Mouse (Mus musculus): ENCODE measurements at regions not wholly inside any gene's neighbourhood (a gene's known extent, or its start where the extent isn't known, plus 50 kb on each side); places are given as distances from the start of the nearest gene placed in this dataset.

- no peak overlapping the region for H3K4me2 ChIP-seq (ENCODE audit: low read length)
- no peak for ATAC-seq (ENCODE audit: insufficient number of reproducible peaks, insufficient read depth, low FRiP score, low read depth)
- WGBS, result 45% methylated on average over 3 of the region's 3 CpGs
These were observed 74.6 kb upstream of the Pcgf5 start for GRCm38 (mm10) chr19:36273466-36273865.

GRCm38 (mm10) chr19:36285465-36285864 lies 62.6 kb upstream of the Pcgf5 start:
- 90% methylated on average over 4 of the region's 4 CpGs for WGBS
- no peaks in the 10 kb centered on the region for H3K9me3 ChIP-seq (ENCODE audit: control insufficient read depth, low read length)
- H3K27me3 ChIP-seq (ENCODE audit: control insufficient read depth, insufficient read depth, low read length), result no peaks in the 10 kb centered on the region
- no peak overlapping the region for H3K27ac ChIP-seq (replicated peaks in 1 of 2; ENCODE audit: control insufficient read depth in 1 of 2, insufficient read depth in 1 of 2, low read depth in 2 of 2, low read length in 2 of 2)
- ATAC-seq (ENCODE audit: insufficient number of reproducible peaks, insufficient read depth, low FRiP score, low read depth), result no peak
- no peak overlapping the region for H3K4me2 ChIP-seq (ENCODE audit: low read length)
- no peaks in the 10 kb centered on the region for H3K36me3 ChIP-seq (ENCODE audit: control insufficient read depth, insufficient read depth, low read length)
- no peak overlapping the region for H3K9ac ChIP-seq (ENCODE audit: low read length)
- H3K4me1 ChIP-seq (ENCODE audit: control insufficient read depth in 2 of 2, insufficient read depth in 2 of 2, low read length in 2 of 2), result no peaks in the 10 kb centered on the region
- no peak overlapping the region for H3K4me3 ChIP-seq (ENCODE audit: control insufficient read depth in 1 of 2, insufficient read depth in 1 of 2, low read depth in 1 of 2, low read length in 2 of 2)

More at GRCm38 (mm10) chr19:36273466-36273865, 74.6 kb upstream of the Pcgf5 start:
- Histone ChIP-seq H3K27ac (replicated peaks in 1 of 2; ENCODE audit: control insufficient read depth in 1 of 2, insufficient read depth in 1 of 2, low read depth in 2 of 2, low read length in 2 of 2) (no peak overlapping the region), H3K36me3 (ENCODE audit: control insufficient read depth, insufficient read depth, low read length) (no peaks in the 10 kb centered on the region), H3K4me3 (ENCODE audit: control insufficient read depth in 1 of 2, insufficient read depth in 1 of 2, low read depth in 1 of 2, low read length in 2 of 2) (no peak overlapping the region), H3K9me3 (ENCODE audit: control insufficient read depth, low read length) (0 out of 2 replicates have a peak, but pooled peaks cover 2% of the 10 kb centered on the region), H3K27me3 (ENCODE audit: control insufficient read depth, insufficient read depth, low read length) (no peaks in the 10 kb centered on the region), H3K4me1 (ENCODE audit: control insufficient read depth in 2 of 2, insufficient read depth in 2 of 2, low read length in 2 of 2) (peaks cover 0 to 3% of the 10 kb centered on the region in 2 experiments; a peak in 2 of 4 replicates), H3K9ac (ENCODE audit: low read length) (no peak overlapping the region)

GRCm38 (mm10) chr19:36290778-36291177 lies 57.3 kb upstream of the Pcgf5 start:
- no peak for ATAC-seq (ENCODE audit: insufficient number of reproducible peaks, insufficient read depth, low FRiP score, low read depth)
- Histone ChIP-seq H3K9me3 (ENCODE audit: control insufficient read depth, low read length) (no peaks in the 10 kb centered on the region), H3K4me3 (ENCODE audit: control insufficient read depth in 1 of 2, insufficient read depth in 1 of 2, low read depth in 1 of 2, low read length in 2 of 2) (no peak overlapping the region), H3K9ac (ENCODE audit: low read length) (no peak overlapping the region), H3K36me3 (ENCODE audit: control insufficient read depth, insufficient read depth, low read length) (no peaks in the 10 kb centered on the region), H3K27ac (replicated peaks in 1 of 2; ENCODE audit: control insufficient read depth in 1 of 2, insufficient read depth in 1 of 2, low read depth in 2 of 2, low read length in 2 of 2) (no peak overlapping the region), H3K4me2 (ENCODE audit: low read length) (no peak overlapping the region), H3K4me1 (ENCODE audit: control insufficient read depth in 2 of 2, insufficient read depth in 2 of 2, low read length in 2 of 2) (no peaks in the 10 kb centered on the region), H3K27me3 (ENCODE audit: control insufficient read depth, insufficient read depth, low read length) (no peaks in the 10 kb centered on the region)
- 20% methylated on average over 4 of the region's 4 CpGs for WGBS

GRCm38 (mm10) chr19:36293177-36293969 lies 54.7 kb upstream of the Pcgf5 start:
- no peaks in the 10 kb centered on the region for H3K4me1 ChIP-seq (ENCODE audit: control insufficient read depth in 2 of 2, insufficient read depth in 2 of 2, low read length in 2 of 2)
- ATAC-seq (ENCODE audit: insufficient number of reproducible peaks, insufficient read depth, low FRiP score, low read depth), result no peak
- no peaks in the 10 kb centered on the region for H3K36me3 ChIP-seq (ENCODE audit: control insufficient read depth, insufficient read depth, low read length)
- no peaks in the 10 kb centered on the region for H3K27me3 ChIP-seq (ENCODE audit: control insufficient read depth, insufficient read depth, low read length)
- no peak overlapping the region for H3K9ac ChIP-seq (ENCODE audit: low read length)
- no peak overlapping the region for H3K4me2 ChIP-seq (ENCODE audit: low read length)
- no peak overlapping the region for H3K27ac ChIP-seq (replicated peaks in 1 of 2; ENCODE audit: control insufficient read depth in 1 of 2, insufficient read depth in 1 of 2, low read depth in 2 of 2, low read length in 2 of 2)
- no peaks in the 10 kb centered on the region for H3K9me3 ChIP-seq (ENCODE audit: control insufficient read depth, low read length)
- H3K4me3 ChIP-seq (ENCODE audit: control insufficient read depth in 1 of 2, insufficient read depth in 1 of 2, low read depth in 1 of 2, low read length in 2 of 2), result no peak overlapping the region
- WGBS, result 62% methylated on average over 6 of the region's 6 CpGs

Data from heart, embryonic 14.5 days (tissue).